Mouse (Mus musculus) cerebellum, adult 2 months (tissue): Measurements from ENCODE around the gene Fpr2. TPM values are rescaled to one million over a fixed set of nuclear protein-coding genes. Genes with fewer than 3 reads are reported as not detected.
A peak's percentile ranks its signal among the peaks of the same experiment; 100 is the strongest.

Source experiments
- DNase-seq, 2 experiments: peaks; one replicate each; pipeline ENCODE4 v3.0.0; 2021
- H3K27ac ChIP-seq: fragments of 200-500 bp; 2 replicates; pipeline ENCODE4 v1.5.1; 2012; ENCODE audit warnings: low read length, control low read depth, inconsistent platforms; ENCODE audit not compliant: insufficient read depth
- H3K27me3 ChIP-seq: fragments of 200-500 bp; 2 replicates; pipeline ENCODE4 v1.6.1; 2012; ENCODE audit warnings: inconsistent platforms, mild to moderate bottlenecking, low read length, moderate library complexity; ENCODE audit not compliant: control insufficient read depth, insufficient read depth
- H3K4me1 ChIP-seq: fragments of 200-500 bp; 2 replicates; pipeline ENCODE4 v1.6.1; 2011; ENCODE audit warnings: low read length; ENCODE audit not compliant: control insufficient read depth, insufficient read depth
- H3K4me3 ChIP-seq: fragments of 200-500 bp; replicated peaks from 2 replicates; pipeline ENCODE3; 2011; ENCODE audit warnings: mild to moderate bottlenecking, low read depth, low read length, control low read depth; ENCODE audit not compliant: insufficient read depth
- CTCF ChIP-seq: fragments of 200-500 bp; IDR thresholded peaks from 2 replicates; pipeline ENCODE4 v1.5.1; 2011; ENCODE audit warnings: low read depth, mild to moderate bottlenecking, control low read depth, low read length, moderate library complexity, borderline replicate concordance; ENCODE audit not compliant: insufficient read depth
- POLR2A ChIP-seq: fragments of 200-500 bp; IDR thresholded peaks from 2 replicates; pipeline ENCODE4 v1.6.1; 2011; ENCODE audit warnings: low read length, control low read depth, borderline replicate concordance; ENCODE audit not compliant: insufficient read depth
- WGBS: fragments of 180-500 bp; shearing (Covaris S2); methylation state at CpG from one replicate; pipeline ENCODE4 v1.1.7; 2018; 5-methylcytosine and 5-hydroxymethylcytosine counted together
- polyA plus RNA-seq: library from polyadenylated mRNA; depleted of rRNA; stranded (reverse); fragments of >200 nt; gene quantifications from 2 replicates; pipeline ENCODE4 v1.2.3, GENCODE M21; 2012

The Fpr2 gene
- polyA plus RNA-seq, 1 experiment = 1.0 TPM

GRCm38 (mm10) chr17:17848988-17849387 lies 38.6 kb upstream of the Fpr2 start:
- Histone ChIP-seq H3K4me3 (no peak overlapping the region), H3K4me1 (no peaks in the 10 kb centered on the region), H3K27ac (no peak overlapping the region), H3K27me3 (no peaks in the 10 kb centered on the region)
- no peak for DNase-seq
- TF ChIP-seq CTCF (no peak), POLR2A (no peak)
- WGBS = 85% methylated on average over 2 of the region's 2 CpGs

- WGBS = 30% methylated on average over 55 of the region's 55 CpGs
- peak in 1 of 2 experiments; percentile 21 for DNase-seq
- Histone ChIP-seq H3K4me3 (peak overlapping the region; percentile 4), H3K27ac (no peak overlapping the region), H3K27me3 (no peaks in the 10 kb centered on the region), H3K4me1 (no peaks in the 10 kb centered on the region)
- TF ChIP-seq POLR2A (no peak), CTCF (no peak)
These were observed 37.5 kb upstream of the Fpr2 start for GRCm38 (mm10) chr17:17849906-17850712.

GRCm38 (mm10) chr17:17855064-17855838 lies 32.4 kb upstream of the Fpr2 start, which contains the start of gene Has1:
Gene Has1, minus strand, starts transcription at chr17:17855205.
- WGBS = 46% methylated on average over 8 of the region's 8 CpGs
- no peaks in the 10 kb centered on the region for H3K4me1 ChIP-seq
- TF ChIP-seq POLR2A (no peak), CTCF (no peak)

GRCm38 (mm10) chr17:17856612-17857011 lies 31.0 kb upstream of the Fpr2 start:
- no peak for DNase-seq
- no peak overlapping the region for H3K27ac ChIP-seq
- no peak overlapping the region for H3K4me3 ChIP-seq
- WGBS = 44% methylated on average over 1 of the region's 1 CpGs
- TF ChIP-seq CTCF (no peak), POLR2A (no peak)
- H3K27me3 ChIP-seq = no peaks in the 10 kb centered on the region
- H3K4me1 ChIP-seq = no peaks in the 10 kb centered on the region

More at GRCm38 (mm10) chr17:17855064-17855838, 32.4 kb upstream of the Fpr2 start, which contains the start of gene Has1:
- H3K27ac ChIP-seq = no peak within 1 kb of the TSS
- H3K27me3 ChIP-seq = no peaks in the 10 kb centered on the region
- no peak for DNase-seq
- H3K4me3 ChIP-seq = no peak within 1 kb of the TSS

- WGBS = 63% methylated on average over 1 of the region's 1 CpGs
- no peak overlapping the region for H3K4me3 ChIP-seq
- no peaks in the 10 kb centered on the region for H3K27me3 ChIP-seq
- DNase-seq = no peak
- no peak for TF ChIP-seq CTCF
- no peak for TF ChIP-seq POLR2A
- H3K4me1 ChIP-seq = no peaks in the 10 kb centered on the region
- no peak overlapping the region for H3K27ac ChIP-seq
These were observed 30.2 kb upstream of the Fpr2 start for GRCm38 (mm10) chr17:17857446-17857845.

- H3K4me3 ChIP-seq = no peak overlapping the region
- H3K4me1 ChIP-seq = no peaks in the 10 kb centered on the region
- no peak for TF ChIP-seq CTCF
- no peak for TF ChIP-seq POLR2A
- no peak for DNase-seq
- 86% methylated on average over 3 of the region's 3 CpGs for WGBS
- no peak overlapping the region for H3K27ac ChIP-seq
- H3K27me3 ChIP-seq = no peaks in the 10 kb centered on the region
These were observed 27.5 kb upstream of the Fpr2 start for GRCm38 (mm10) chr17:17860110-17860509.

GRCm38 (mm10) chr17:17862360-17862759 lies 25.3 kb upstream of the Fpr2 start:
- WGBS = 39% methylated on average over 1 of the region's 1 CpGs

More at GRCm38 (mm10) chr17:17862360-17862759, 25.3 kb upstream of the Fpr2 start:
- no peaks in the 10 kb centered on the region for H3K27me3 ChIP-seq
- TF ChIP-seq CTCF (no peak), POLR2A (no peak)
- no peaks in the 10 kb centered on the region for H3K4me1 ChIP-seq
- H3K4me3 ChIP-seq = no peak overlapping the region
- DNase-seq = no peak
- H3K27ac ChIP-seq = no peak overlapping the region
